Mouse (Mus musculus): ENCODE data around the gene Scfd1.

DNA sequence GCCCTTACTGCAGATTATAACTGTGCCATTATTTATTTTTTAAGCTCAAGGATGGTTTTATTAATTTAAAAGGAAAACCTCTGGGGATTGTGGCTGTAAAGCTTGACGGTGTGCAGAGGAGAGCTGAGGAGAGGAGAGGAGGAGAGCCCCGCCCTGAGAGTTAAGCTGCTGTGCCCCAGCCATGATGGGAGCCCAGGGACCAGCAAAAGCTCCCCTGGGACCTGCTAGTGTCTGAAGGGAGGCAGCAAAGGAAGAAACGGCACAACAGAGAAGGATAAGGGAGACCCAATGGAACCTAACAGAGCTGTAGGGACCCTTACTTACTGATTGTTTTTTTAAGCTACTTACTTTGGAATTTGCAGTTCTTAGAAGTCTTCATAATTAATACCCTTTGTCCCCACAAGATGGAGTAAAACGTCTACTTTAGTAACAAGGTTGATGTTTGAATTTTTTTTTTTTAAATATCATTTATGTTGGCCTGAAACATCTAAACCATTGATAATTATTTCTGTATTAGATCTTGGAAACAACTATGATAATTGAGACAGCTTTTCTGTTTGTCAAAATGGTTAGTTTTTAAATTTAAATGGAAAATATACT is 26.8 kb downstream of the Scfd1 start:
- TF ChIP-seq CTCF (IDR thresholded peaks at IDR 0.05; ENCODE audit: low read depth) = no peak
- no peak for TF ChIP-seq EP300 (IDR thresholded peaks at IDR 0.05; ENCODE audit: low read depth)
